Mouse (Mus musculus) midbrain, embryonic 13.5 days (tissue): ENCODE measurements around the gene Gzmg. TPM values are rescaled to one million over a fixed set of nuclear protein-coding genes. Genes with fewer than 3 reads are reported as not detected.
"Not testable (repeated sequence)": the region's sequence is repeated elsewhere in the genome, so short reads cannot be mapped to it uniquely, and the experiment has no call there.

Source experiments
- ATAC-seq: fragments of 200-750 bp; cut with Nextera tagmentation; 2 replicates; pipeline ENCODE4 v1.8.0; 2017; ENCODE audit warnings: mild to moderate bottlenecking, moderate TSS enrichment, moderate library complexity
- H3K27ac ChIP-seq: fragments of 300-500 bp; sonication (generic); 2 replicates; pipeline ENCODE4 v1.5.1; 2015; ENCODE audit warnings: inconsistent platforms, mild to moderate bottlenecking, moderate library complexity
- H3K27me3 ChIP-seq: fragments of 300-500 bp; sonication (generic); 2 replicates; pipeline ENCODE4 v1.6.1; 2015; ENCODE audit warnings: mild to moderate bottlenecking, inconsistent platforms
- H3K36me3 ChIP-seq: fragments of 300-500 bp; sonication (generic); 2 replicates; pipeline ENCODE4 v1.6.1; 2015; ENCODE audit warnings: mild to moderate bottlenecking, inconsistent platforms
- H3K4me1 ChIP-seq: fragments of 300-500 bp; sonication (generic); replicated peaks from 2 replicates; pipeline ENCODE4 v1.6.1; 2015; ENCODE audit warnings: inconsistent platforms
- H3K4me2 ChIP-seq: fragments of 300-500 bp; sonication (generic); replicated peaks from 2 replicates; pipeline ENCODE4 v1.6.1; 2015; ENCODE audit warnings: moderate library complexity, mild to moderate bottlenecking, inconsistent platforms
- H3K4me3 ChIP-seq: fragments of 300-500 bp; sonication (generic); replicated peaks from 2 replicates; pipeline ENCODE4 v1.5.1; 2015; ENCODE audit warnings: mild to moderate bottlenecking, inconsistent platforms
- H3K9ac ChIP-seq: fragments of 300-500 bp; sonication (generic); replicated peaks from 2 replicates; pipeline ENCODE4 v1.6.1; 2015; ENCODE audit warnings: mild to moderate bottlenecking, inconsistent platforms
- H3K9me3 ChIP-seq: fragments of 300-500 bp; sonication (generic); 2 replicates; pipeline ENCODE4 v1.6.1; 2016; ENCODE audit warnings: mild to moderate bottlenecking, inconsistent platforms
- WGBS: fragments of 180-500 bp; shearing (Covaris S2); methylation state at CpG from one replicate; pipeline ENCODE4 v1.1.7; 2015; 5-methylcytosine and 5-hydroxymethylcytosine counted together
- polyA plus RNA-seq: library from polyadenylated mRNA; unstranded; fragments of >200 nt; fragmentation: Nextera tagmentation; extraction: Ambion mirVana; gene quantifications from 2 replicates; pipeline ENCODE4 v1.2.1, GENCODE M21; 2015

Gzmg gene
- not detected in 2 replicates for polyA plus RNA-seq

- WGBS, result 89% methylated on average over 2 of the region's 2 CpGs
- ATAC-seq, result not testable (repeated sequence)
These were observed at the start of gene Gzmg for GRCm38 (mm10) chr14:56159479-56159878. TSS of gene Gzmg (minus strand) at chr14:56159579.

GRCm38 (mm10) chr14:56205613-56206012 is 46.2 kb upstream of the Gzmg start:
- no peak for ATAC-seq
- H3K27ac ChIP-seq, result no peak overlapping the region
- H3K4me3 ChIP-seq, result no peak overlapping the region
- H3K9ac ChIP-seq, result no peak overlapping the region
- H3K4me2 ChIP-seq, result no peak overlapping the region
- no peaks in the 10 kb centered on the region for H3K9me3 ChIP-seq
- H3K4me1 ChIP-seq, result no peaks in the 10 kb centered on the region
- 90% methylated on average over 1 of the region's 1 CpGs for WGBS
- H3K36me3 ChIP-seq, result no peaks in the 10 kb centered on the region
- H3K27me3 ChIP-seq, result no peaks in the 10 kb centered on the region

More at GRCm38 (mm10) chr14:56159479-56159878, at the start of gene Gzmg:
- H3K9me3 ChIP-seq, H3K27ac ChIP-seq, H3K4me2 ChIP-seq, H3K27me3 ChIP-seq, H3K9ac ChIP-seq, H3K36me3 ChIP-seq, H3K4me3 ChIP-seq, H3K4me1 ChIP-seq: not testable (repeated sequence)

GRCm38 (mm10) chr14:56205021-56205420 is 45.6 kb upstream of the Gzmg start:
- H3K4me1 ChIP-seq, H3K27me3 ChIP-seq, H3K9me3 ChIP-seq, H3K36me3 ChIP-seq, ATAC-seq, H3K27ac ChIP-seq, H3K9ac ChIP-seq, H3K4me3 ChIP-seq, H3K4me2 ChIP-seq: not testable (repeated sequence)
- WGBS, result 44% methylated on average over 5 of the region's 5 CpGs

- no peak overlapping the region for H3K4me2 ChIP-seq
- no peak overlapping the region for H3K27ac ChIP-seq
- H3K9ac ChIP-seq, result no peak overlapping the region
- H3K4me1 ChIP-seq, result no peaks in the 10 kb centered on the region
- no peak for ATAC-seq
- no peak overlapping the region for H3K4me3 ChIP-seq
- no peaks in the 10 kb centered on the region for H3K9me3 ChIP-seq
- H3K27me3 ChIP-seq, result no peaks in the 10 kb centered on the region
- 12% methylated on average over 2 of the region's 2 CpGs for WGBS
- H3K36me3 ChIP-seq, result no peaks in the 10 kb centered on the region
These were observed 44.6 kb upstream of the Gzmg start for GRCm38 (mm10) chr14:56203975-56204374.

- Histone ChIP-seq H3K4me3 (no peak overlapping the region), H3K27ac (no peak overlapping the region), H3K9me3 (no peaks in the 10 kb centered on the region), H3K4me1 (no peaks in the 10 kb centered on the region), H3K4me2 (no peak overlapping the region), H3K36me3 (no peaks in the 10 kb centered on the region), H3K27me3 (no peaks in the 10 kb centered on the region), H3K9ac (no peak overlapping the region)
- ATAC-seq, result no peak
- 64% methylated on average over 6 of the region's 6 CpGs for WGBS
These were observed 27.6 kb upstream of the Gzmg start for GRCm38 (mm10) chr14:56186946-56187345.

GRCm38 (mm10) chr14:56186521-56186920 is 27.1 kb upstream of the Gzmg start:
- WGBS, result 73% methylated on average over 5 of the region's 5 CpGs
- Histone ChIP-seq H3K9ac (no peak overlapping the region), H3K36me3 (no peaks in the 10 kb centered on the region), H3K4me3 (no peak overlapping the region), H3K9me3 (no peaks in the 10 kb centered on the region), H3K4me1 (no peaks in the 10 kb centered on the region), H3K27me3 (no peaks in the 10 kb centered on the region), H3K27ac (no peak overlapping the region), H3K4me2 (no peak overlapping the region)
- no peak for ATAC-seq

GRCm38 (mm10) chr14:56177651-56178050 is 18.3 kb upstream of the Gzmg start:
- H3K27ac ChIP-seq, H3K27me3 ChIP-seq, ATAC-seq, H3K4me1 ChIP-seq, H3K4me2 ChIP-seq, H3K36me3 ChIP-seq, H3K9me3 ChIP-seq, H3K4me3 ChIP-seq, H3K9ac ChIP-seq: not testable (repeated sequence)
- WGBS, result 31% methylated on average over 8 of the region's 8 CpGs

- Histone ChIP-seq H3K9me3 (no peaks in the 10 kb centered on the region), H3K4me3 (no peak within 1 kb of the TSS), H3K4me2 (no peak within 1 kb of the TSS), H3K27ac (no peak within 1 kb of the TSS), H3K27me3 (no peaks in the 10 kb centered on the region), H3K4me1 (no peaks in the 10 kb centered on the region), H3K36me3 (no peaks in the 10 kb centered on the region), H3K9ac (no peak within 1 kb of the TSS)
- 91% methylated on average over 5 of the region's 5 CpGs for WGBS
- no peak for ATAC-seq
These were observed 15.1 kb upstream of the Gzmg start, which contains the start of gene Gzmn for GRCm38 (mm10) chr14:56174499-56174898. TSS of gene Gzmn (minus strand) at chr14:56174599.

GRCm38 (mm10) chr14:56173396-56173795 is 14.0 kb upstream of the Gzmg start:
- Histone ChIP-seq H3K27ac (no peak overlapping the region), H3K9me3 (no peaks in the 10 kb centered on the region), H3K4me2 (no peak overlapping the region), H3K36me3 (no peaks in the 10 kb centered on the region), H3K4me1 (no peaks in the 10 kb centered on the region), H3K27me3 (no peaks in the 10 kb centered on the region), H3K4me3 (no peak overlapping the region), H3K9ac (no peak overlapping the region)
- ATAC-seq, result no peak
- WGBS, result 93% methylated on average over 6 of the region's 6 CpGs

- ATAC-seq, result no peak
These were observed 13.4 kb upstream of the Gzmg start for GRCm38 (mm10) chr14:56172744-56173143.

GRCm38 (mm10) chr14:56168009-56168408 is 8.6 kb upstream of the Gzmg start:
- no peak for ATAC-seq
- Histone ChIP-seq H3K4me3 (no peak overlapping the region), H3K27ac (no peak overlapping the region), H3K9me3 (no peaks in the 10 kb centered on the region), H3K9ac (no peak overlapping the region), H3K4me1 (no peaks in the 10 kb centered on the region), H3K36me3 (no peaks in the 10 kb centered on the region), H3K27me3 (no peaks in the 10 kb centered on the region), H3K4me2 (no peak overlapping the region)
- WGBS, result 86% methylated on average over 6 of the region's 6 CpGs

More at GRCm38 (mm10) chr14:56172744-56173143, 13.4 kb upstream of the Gzmg start:
- WGBS, result 89% methylated on average over 5 of the region's 5 CpGs
- no peaks in the 10 kb centered on the region for H3K9me3 ChIP-seq
- no peak overlapping the region for H3K4me3 ChIP-seq
- H3K9ac ChIP-seq, result no peak overlapping the region
- no peaks in the 10 kb centered on the region for H3K4me1 ChIP-seq
- no peaks in the 10 kb centered on the region for H3K36me3 ChIP-seq
- no peak overlapping the region for H3K27ac ChIP-seq
- no peaks in the 10 kb centered on the region for H3K27me3 ChIP-seq
- H3K4me2 ChIP-seq, result no peak overlapping the region

GRCm38 (mm10) chr14:56162109-56162508 is 2.7 kb upstream of the Gzmg start:
- no peak for ATAC-seq
- Histone ChIP-seq H3K9ac (no peak overlapping the region), H3K27ac (no peak overlapping the region), H3K4me3 (no peak overlapping the region), H3K27me3 (no peaks in the 10 kb centered on the region), H3K4me1 (no peaks in the 10 kb centered on the region), H3K9me3 (no peaks in the 10 kb centered on the region), H3K4me2 (no peak overlapping the region), H3K36me3 (no peaks in the 10 kb centered on the region)
- WGBS, result 89% methylated on average over 2 of the region's 2 CpGs

GRCm38 (mm10) chr14:56155340-56155739 is 4.0 kb downstream of the Gzmg start:
- Histone ChIP-seq H3K9me3 (no peaks in the 10 kb centered on the region), H3K4me1 (no peaks in the 10 kb centered on the region), H3K36me3 (no peaks in the 10 kb centered on the region), H3K9ac (no peak overlapping the region), H3K4me2 (no peak overlapping the region), H3K4me3 (no peak overlapping the region), H3K27ac (no peak overlapping the region), H3K27me3 (no peaks in the 10 kb centered on the region)
- WGBS, result 69% methylated on average over 2 of the region's 2 CpGs
- no peak for ATAC-seq
